Mouse (Mus musculus): Measurements from ENCODE around the gene Nkapl. TPM values are rescaled to one million over a fixed set of nuclear protein-coding genes. Genes with fewer than 3 reads are reported as not detected.
A peak's percentile ranks its signal among the peaks of the same experiment; 100 is the strongest.
"Not testable (repeated sequence)": the region's sequence is repeated elsewhere in the genome, so short reads cannot be mapped to it uniquely, and the experiment has no call there.

Gene Nkapl
- total RNA-seq (2021), result under 1 TPM; 0.38 to 0.52 TPM
- long read RNA-seq, experiment 1, result 0 reads
- long read RNA-seq, experiment 2, result 0 reads

DNA sequence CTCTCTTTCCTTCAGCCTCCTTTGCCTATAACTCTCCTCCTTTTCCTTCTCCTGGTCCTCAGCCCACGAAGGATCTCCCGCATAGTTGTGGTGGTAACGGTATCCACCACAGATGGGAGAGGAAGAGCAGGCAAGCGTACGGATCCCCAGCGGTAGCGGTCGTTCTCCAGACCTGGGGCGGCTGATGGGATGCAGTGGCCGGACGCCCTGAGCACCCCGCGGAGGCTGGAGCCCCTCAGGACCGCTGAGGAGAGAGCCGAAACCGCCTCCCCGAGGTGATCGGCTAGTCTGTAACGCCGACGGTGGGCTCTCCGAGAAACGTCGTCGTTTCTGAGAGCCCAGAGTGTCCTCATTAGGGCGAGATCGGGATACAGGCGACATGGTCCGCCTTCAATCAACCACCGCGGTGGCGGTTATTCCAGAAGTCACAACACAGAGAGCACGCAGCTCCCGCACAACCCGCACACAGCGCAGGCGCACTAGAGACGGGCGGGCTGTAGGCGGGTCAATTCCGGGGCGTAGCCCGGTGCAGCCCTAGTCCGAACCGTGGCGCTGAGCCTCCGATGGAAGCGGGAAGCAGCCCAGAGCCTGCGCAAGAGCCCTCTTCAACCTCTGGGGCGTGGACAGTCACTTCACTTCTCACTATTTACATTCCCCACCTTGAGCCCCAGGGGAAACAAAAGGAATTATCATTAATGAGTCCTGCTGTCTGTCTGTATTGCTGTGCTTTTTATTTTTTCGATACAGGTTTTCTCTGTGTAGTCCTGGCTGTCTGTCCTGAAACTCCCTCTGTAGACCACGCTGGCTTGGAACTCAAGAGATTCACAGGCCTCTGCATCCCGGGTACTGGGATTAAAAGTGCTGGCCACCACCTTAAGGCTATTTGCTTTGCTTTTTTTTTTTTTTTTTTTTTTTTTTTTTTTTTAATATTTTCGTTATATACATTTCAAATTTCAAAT is at the start of gene Nkapl:
Gene Nkapl, minus strand, starts transcription at position 449 of the 959 bp plus-strand sequence.
- peak; percentile 77 for DNase-seq

GRCm38 (mm10) chr13:21506221-21506649 is 37.9 kb upstream of the Nkapl start:
- DNase-seq, result peak; percentile 77

GRCm38 (mm10) chr13:21502296-21502695 is 34.0 kb upstream of the Nkapl start:
- no peak for DNase-seq

GRCm38 (mm10) chr13:21501182-21501581 is 32.9 kb upstream of the Nkapl start, which contains the start of gene Gm11273:
TSS of gene Gm11273 (minus strand) at chr13:21501418.
- DNase-seq, result not testable (repeated sequence)

DNA sequence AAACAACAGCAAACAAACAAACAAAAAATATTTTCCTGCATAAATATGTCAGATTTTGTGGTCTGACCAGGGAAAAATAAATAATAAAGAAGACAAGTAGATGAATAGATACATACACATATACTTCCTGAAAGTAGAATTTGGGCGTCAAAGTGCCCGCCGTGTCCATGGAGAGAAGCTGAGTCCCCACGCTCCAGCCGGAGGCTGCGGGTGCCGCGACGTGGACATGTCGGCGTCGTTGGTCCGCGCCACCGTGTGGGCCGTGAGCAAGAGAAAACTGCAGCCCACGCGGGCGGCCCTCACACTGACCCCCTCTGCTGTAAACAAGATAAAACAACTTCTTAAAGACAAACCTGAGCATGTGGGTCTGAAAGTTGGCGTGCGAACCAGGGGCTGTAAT is 26.8 kb upstream of the Nkapl start, which contains the start of gene AK157302:
Gene AK157302, plus strand, starts transcription at position 144 of the 400 bp plus-strand sequence.
- no peak for DNase-seq

GRCm38 (mm10) chr13:21492847-21493246 is 24.5 kb upstream of the Nkapl start:
- DNase-seq, result no peak

DNA sequence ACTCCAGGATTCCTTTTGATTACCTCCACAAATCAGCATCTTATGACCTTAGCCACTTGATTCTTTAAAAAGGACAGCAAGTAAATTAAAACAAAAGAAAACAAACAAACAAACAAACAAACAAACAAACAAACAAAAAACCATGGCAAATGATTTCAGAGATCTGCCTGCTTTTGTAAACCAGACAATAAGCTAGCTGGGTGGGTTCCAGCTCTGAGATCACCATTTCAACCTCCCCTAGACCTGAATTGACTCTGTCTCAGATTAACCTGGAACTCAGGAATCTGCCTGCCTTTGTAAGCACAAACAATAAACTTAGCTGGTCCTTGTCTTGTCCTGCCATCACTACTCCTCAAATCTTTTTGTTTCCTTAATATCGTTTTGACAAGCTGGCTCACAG is 18.6 kb upstream of the Nkapl start:
- DNase-seq, result no peak

DNA sequence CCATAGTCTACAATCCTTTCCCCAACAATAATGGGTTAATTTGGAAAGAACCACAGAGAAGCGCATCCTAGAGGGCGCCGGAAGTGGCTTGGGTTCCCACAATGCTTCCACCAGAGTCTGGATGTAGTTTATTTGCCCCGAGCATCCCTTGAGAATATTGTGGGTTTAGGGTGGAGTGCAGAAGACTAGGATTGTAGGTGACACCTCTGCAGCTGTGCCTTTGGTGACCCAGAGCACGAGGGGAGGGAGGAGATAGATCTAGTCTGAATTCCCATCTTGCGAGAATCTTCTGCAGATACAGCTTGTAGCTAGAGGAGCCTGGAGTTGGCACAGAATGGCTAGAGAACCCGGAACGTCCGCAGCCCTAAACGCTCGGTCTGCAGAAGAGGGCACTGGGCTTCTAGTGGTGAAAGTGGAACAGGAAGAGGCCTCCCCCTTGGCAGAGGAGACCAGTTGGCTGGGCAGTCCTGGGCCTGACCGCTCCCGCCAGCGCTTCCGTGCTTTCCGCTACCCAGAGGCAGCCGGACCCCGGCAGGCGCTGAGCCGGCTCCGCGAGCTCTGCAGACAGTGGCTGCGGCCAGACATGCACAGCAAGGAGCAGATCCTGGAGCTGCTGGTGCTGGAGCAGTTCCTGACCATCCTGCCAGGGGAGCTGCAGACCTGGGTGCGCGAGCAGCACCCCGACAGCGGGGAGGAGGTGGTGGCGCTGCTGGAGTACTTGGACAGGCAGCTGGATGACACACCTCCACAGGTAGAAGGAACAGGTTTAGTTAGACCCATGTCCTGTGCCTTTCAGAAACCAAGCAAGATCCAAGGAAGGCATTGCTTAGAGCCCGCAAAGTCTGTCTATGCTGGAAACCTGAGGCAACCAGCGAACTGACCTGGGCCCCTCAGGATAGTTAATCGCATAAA is 10.7 kb upstream of the Nkapl start, which contains the start of the genes Zkscan4 and Gm10065:
Gene Zkscan4, plus strand, starts transcription at position 149 of the 912 bp plus-strand sequence.
Gene Gm10065, minus strand, starts transcription at position 683 of the 912 bp plus-strand sequence.
- peak; percentile 45 for DNase-seq

DNA sequence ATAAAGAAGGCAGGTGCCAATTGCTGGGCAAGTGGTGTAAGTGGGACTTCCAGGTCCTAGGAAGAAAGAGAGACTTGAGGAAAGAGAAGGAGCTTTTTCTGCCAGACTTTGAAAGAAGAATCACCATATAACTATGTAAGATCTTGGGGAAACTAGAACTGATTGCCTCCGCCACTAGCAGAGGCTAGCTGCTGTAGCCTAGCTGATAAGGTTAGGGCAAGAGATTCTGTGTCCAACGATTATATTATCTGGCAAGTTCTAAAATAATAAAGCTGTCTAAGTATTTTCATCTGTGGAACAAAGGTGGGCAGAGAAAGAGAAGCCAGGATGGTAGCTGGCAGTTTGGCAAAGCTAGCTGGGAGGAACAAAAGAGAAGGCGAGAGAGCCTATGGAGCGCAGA is 4.1 kb upstream of the Nkapl start:
- DNase-seq, result no peak

DNA sequence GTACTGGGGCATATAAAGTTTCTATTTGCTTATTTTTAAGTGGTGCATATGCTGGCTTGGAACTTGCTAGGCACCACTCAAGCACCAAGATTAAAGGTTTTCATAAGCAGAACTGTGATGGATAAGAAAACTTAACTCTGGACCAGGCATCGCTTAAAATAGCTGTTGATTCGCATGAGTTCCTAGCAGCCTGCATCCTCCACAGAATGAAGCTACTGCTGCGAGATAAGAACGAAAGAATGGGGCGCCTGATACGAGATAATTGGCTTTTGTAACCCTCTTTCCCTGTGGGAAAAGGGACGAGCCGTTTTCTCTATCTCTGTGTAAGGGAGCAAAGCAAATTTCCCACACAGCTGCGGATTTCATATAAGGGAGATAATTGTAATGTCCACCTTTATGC is 788 bp upstream of the Nkapl start:
- DNase-seq, result no peak

- no peak for DNase-seq
Observed at GRCm38 (mm10) chr13:21467336-21467735, 973 bp downstream of the Nkapl start.

DNA sequence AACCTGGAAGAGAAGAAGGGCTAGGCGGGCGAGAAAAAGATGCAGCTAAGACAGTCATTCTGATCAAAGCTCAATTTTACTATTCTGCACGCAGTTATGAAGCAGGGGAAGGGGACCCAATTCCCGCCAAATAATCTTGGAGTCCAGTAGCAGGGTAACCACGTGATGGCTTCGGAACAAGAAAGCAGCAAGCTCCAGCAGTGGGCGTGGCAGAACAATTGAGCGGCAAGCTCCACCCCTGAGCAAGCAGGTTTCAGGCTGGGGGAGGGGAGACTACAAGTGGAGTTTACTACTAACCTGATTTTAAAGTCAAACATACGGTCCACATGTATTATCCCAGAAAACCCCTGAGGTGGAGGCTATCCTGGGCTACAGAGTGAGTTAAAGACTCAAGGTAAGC is 5.8 kb downstream of the Nkapl start:
- not testable (repeated sequence) for DNase-seq

DNA sequence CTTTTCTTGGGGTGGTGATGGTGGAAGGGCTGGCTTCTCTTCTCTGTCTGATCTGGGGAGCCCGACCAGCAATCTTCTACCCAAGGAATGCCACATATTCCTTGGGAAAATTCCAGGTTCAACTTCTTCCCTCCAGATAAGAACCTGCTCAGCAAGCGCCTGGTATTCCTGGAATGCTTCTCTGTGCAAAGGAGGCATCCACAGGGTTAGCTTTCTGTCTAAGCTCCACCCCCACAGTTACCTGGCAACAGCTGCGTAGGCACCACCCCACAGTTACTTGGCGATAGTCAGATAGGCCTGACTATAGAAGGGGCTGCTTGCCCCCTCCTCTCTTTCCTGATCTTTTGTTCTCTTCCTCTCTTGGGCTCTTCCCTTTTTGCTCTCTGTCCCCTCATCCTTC is 12.0 kb downstream of the Nkapl start:
- DNase-seq, result no peak

- no peak for DNase-seq
Observed at GRCm38 (mm10) chr13:21454133-21454532, 14.2 kb downstream of the Nkapl start.

- DNase-seq, result peak; percentile 65
Observed at GRCm38 (mm10) chr13:21453449-21453848, 14.9 kb downstream of the Nkapl start, which contains the start of gene Zscan26. TSS of gene Zscan26 (minus strand) at chr13:21453730.

DNA sequence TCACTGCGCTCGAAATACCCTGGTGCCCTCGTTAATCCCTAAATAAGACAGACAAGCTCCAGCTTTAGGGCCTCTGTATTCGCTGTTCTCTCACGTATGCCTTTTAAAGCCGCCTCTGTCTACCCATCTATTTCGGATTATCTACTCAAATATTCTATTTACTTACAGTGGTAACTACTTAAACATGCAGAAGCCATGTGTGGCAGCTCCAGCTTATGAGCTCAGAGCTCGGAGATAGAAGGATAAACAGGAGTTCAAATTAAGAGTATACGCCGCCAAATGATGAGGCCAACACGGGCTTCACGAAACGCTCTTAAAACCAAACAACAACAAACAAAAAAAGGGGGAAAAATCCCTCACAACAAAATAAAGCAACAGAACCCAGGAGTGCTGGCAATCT is 15.3 kb downstream of the Nkapl start:
- DNase-seq, result no peak

DNA sequence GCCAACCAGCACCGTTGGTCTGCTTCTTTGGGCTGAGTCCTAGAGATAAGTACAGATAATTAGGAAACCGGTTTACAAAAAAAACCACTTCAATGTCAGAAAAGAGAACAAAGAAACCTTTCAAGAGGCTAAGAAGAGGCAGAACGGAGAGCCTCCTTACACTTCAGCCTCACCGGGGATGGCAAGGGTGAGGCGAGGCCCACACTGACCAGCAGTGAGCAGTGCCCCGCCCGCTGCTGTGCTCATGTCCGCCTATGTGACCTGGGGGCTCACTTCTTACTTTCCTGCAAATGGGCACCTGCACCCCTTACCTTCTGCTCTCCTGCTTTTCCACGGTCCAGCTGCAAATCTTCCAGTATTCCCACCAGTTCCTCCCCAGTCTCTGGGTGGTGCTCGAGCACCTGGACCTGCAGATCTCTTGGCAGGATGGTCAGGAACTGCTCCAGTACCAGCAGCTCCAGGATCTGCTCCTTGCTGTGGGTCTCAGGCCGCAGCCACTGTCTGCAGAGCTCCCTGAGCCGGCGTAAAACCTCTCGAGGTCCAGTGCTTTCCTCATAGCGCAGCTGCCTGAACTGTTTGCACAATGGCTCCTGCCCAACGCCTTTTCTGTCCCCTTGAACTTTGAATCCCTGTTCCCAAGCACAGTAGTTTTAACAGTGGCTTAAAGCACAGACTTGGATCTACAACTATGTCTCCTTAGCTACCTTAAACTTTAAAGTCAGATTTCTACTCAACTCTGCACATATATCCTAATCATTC is 20.3 kb downstream of the Nkapl start:
- no peak for DNase-seq

- DNase-seq, result no peak
Observed at GRCm38 (mm10) chr13:21446796-21447195, 21.5 kb downstream of the Nkapl start.

DNA sequence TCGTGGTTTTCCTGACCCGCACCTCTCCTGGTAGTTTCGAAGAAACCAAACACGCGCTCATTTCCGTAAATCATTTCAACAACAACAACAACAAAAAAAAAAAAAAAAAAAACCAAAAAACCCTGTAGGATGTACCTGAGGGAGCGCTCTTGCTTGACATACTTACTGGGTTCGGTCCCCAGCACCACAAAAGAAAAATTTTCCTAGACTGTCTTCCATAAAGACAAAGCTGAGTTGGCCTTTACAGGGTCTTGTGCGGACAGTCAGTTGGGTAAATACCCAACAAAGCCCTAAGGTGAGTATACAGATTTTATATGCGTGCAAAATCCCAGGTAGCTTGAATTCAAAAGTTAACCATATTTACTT is 27.1 kb downstream of the Nkapl start:
- DNase-seq, result no peak

DNA sequence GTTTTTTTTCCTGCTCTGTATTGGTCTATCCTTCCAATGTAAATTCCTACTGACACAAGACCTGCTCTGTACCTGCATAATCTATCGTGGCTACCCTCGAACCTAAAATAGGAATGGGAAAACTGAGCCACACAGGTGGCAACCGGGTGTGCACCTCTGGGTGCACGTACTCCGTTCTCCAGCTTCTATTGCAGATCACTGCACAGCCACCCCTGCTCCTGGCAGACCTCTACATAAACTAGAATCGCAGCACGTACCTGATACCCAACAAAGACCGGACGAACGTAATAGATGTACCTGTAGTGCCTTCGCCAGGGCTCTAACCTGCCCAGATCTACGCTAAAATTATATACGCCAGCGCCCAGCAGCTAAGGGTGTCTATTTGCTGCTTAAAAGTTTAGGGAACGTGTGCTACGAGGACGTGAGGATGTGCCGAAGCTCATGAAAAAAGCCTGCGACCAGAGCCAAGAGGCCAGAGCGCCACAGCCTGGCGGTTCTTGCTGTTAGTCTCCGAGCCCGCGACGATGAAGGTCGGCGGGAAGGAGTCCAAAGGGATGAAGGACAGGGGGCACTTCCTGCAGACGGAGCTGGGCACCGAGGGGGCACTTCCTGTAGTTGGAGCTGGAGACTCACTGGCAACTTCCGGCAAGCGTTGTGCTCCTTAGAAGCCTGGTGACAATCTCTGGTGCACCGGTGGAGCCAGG is 27.7 kb downstream of the Nkapl start, which contains the start of gene Pgbd1:
Gene Pgbd1, minus strand, starts transcription at position 556 of the 704 bp plus-strand sequence.
- peak; percentile 41 for DNase-seq

DNA sequence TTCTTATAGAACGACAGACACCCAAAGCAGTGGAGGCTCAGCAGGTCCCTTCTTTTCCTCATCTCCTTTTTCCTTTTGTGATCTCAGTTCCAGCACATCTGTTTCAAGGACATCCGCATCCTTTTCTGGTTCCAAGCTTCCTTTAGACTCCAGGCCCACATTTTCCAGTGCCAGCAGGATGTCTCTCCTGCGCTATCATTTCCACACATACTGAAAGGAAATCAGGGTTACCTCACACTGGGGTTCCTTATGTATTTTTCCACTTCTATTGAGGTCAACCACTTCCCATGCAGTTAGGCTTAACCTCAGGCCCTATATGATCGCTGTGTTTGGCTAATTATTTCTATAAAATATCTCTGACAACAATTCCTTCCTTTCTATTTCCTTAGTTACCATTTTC is 32.8 kb downstream of the Nkapl start:
- DNase-seq, result no peak
